Mouse (Mus musculus) MEL (cell line): ENCODE measurements around the gene Rims3.

Experiments used
- POLR2A ChIP-seq, 2 experiments: IDR thresholded peaks; 2 replicates each; pipeline ENCODE4 v1.6.1; 2011 to 2012; ENCODE audit warnings: low read length in 2 of 2, mild to moderate bottlenecking in 2 of 2, control low read depth in 1 of 2, improper control_type of control experiment in 1 of 2, low read depth in 1 of 2, moderate library complexity in 1 of 2; ENCODE audit not compliant: control insufficient read depth in 1 of 2, insufficient read depth in 1 of 2, poor library complexity in 1 of 2
- POLR2AphosphoS2 ChIP-seq: IDR thresholded peaks from 2 replicates; pipeline ENCODE4 v1.6.1; 2011; ENCODE audit warnings: low read length, improper control_type of control experiment

- TF ChIP-seq POLR2A (IDR thresholded peaks at IDR 0.05; ENCODE audit: control insufficient read depth in 1 of 2, insufficient read depth in 1 of 2, low read depth in 1 of 2, low read length in 2 of 2, poor library complexity in 1 of 2) (no peak), POLR2AphosphoS2 (no peak)
Measured at GRCm38 (mm10) chr4:120817951-120818350, 36.7 kb upstream of the Rims3 start.
